Mouse (Mus musculus) ES-E14 (cell line): ENCODE data around the gene Il12b.

Experiments
- CHD2 ChIP-seq: IDR thresholded peaks from 2 replicates; pipeline ENCODE4 v1.6.1; 2014; ENCODE audit warnings: mild to moderate bottlenecking, low read depth, low read length, inconsistent platforms
- MAFK ChIP-seq: IDR thresholded peaks from 2 replicates; pipeline ENCODE4 v1.6.1; 2014; ENCODE audit warnings: mild to moderate bottlenecking, low read depth, low read length, inconsistent platforms; ENCODE audit not compliant: insufficient read depth

- TF ChIP-seq CHD2, result no peak
- TF ChIP-seq MAFK, result no peak
These were observed 4.5 kb upstream of the Il12b start for GRCm38 (mm10) chr11:44395401-44395800.
